In genomic region chr13:60514806-60515205, GRCm38 (mm10) we compare ENCODE assay signal across 16 mouse cellular contexts.
"Had no signal": no experiment of that assay in that cellular context is flagged by ENCODE, and none has a peak within 500 bp of the region (broad histone marks: within the 10 kb centered on the region; RNA-seq: fewer than 3 reads in every experiment).

No protein-coding gene starts in this region.

- H3K27me3 ChIP-seq: neural tube, embryonic 13.5 days; neural tube, embryonic 15.5 days; stomach, embryonic 15.5 days had no signal

- H3K27ac ChIP-seq: neural tube, embryonic 13.5 days; neural tube, embryonic 15.5 days; stomach, embryonic 15.5 days; stomach, postnatal 0 days had no signal

- H3K4me3 ChIP-seq: neural tube, embryonic 13.5 days; neural tube, embryonic 15.5 days; stomach, embryonic 15.5 days had no signal

- H3K4me2 ChIP-seq: neural tube, embryonic 13.5 days; neural tube, embryonic 15.5 days; stomach, embryonic 15.5 days had no signal

- H3K4me1 ChIP-seq: neural tube, embryonic 13.5 days; neural tube, embryonic 15.5 days; stomach, embryonic 15.5 days had no signal

- H3K36me3 ChIP-seq: neural tube, embryonic 13.5 days; neural tube, embryonic 15.5 days; stomach, embryonic 15.5 days had no signal

- DNase-seq: retina, postnatal 1 day; right cerebral cortex, adult 18-20 months; right cerebral cortex, postnatal 14 days; right cerebral cortex, postnatal 25 days; right cerebral cortex, postnatal 4 days; spleen, adult 18-20 months; thymus, adult 18-20 months; thymus, adult 2 months; thymus, postnatal 14 days; thymus, postnatal 25 days; thymus, postnatal 36 days; thymus, postnatal 4 days had no signal

- H3K9ac ChIP-seq: neural tube, embryonic 13.5 days; neural tube, embryonic 15.5 days; stomach, embryonic 15.5 days had no signal

- H3K9me3 ChIP-seq: neural tube, embryonic 13.5 days; neural tube, embryonic 15.5 days; stomach, embryonic 15.5 days had no signal
